Mouse (Mus musculus) embryonic facial prominence, embryonic 13.5 days (tissue): Measurements from ENCODE around the gene Shroom2. TPM values are rescaled to one million over a fixed set of nuclear protein-coding genes. Genes with fewer than 3 reads are reported as not detected.

Experiments
- ATAC-seq: fragments of 200-750 bp; cut with Nextera tagmentation; 2 replicates; pipeline ENCODE4 v1.8.0; 2017; ENCODE audit warnings: low read depth; ENCODE audit not compliant: insufficient number of reproducible peaks, insufficient read depth, low FRiP score, low TSS enrichment
- H3K27ac ChIP-seq: fragments of 300-500 bp; sonication (generic); 2 replicates; pipeline ENCODE4 v1.5.1; 2015; ENCODE audit warnings: moderate library complexity, mild to moderate bottlenecking, inconsistent platforms
- H3K27me3 ChIP-seq: fragments of 300-500 bp; sonication (generic); 2 replicates; pipeline ENCODE4 v1.6.1; 2015; ENCODE audit warnings: mild to moderate bottlenecking, inconsistent platforms
- H3K36me3 ChIP-seq: fragments of 300-500 bp; sonication (generic); 2 replicates; pipeline ENCODE4 v1.6.1; 2015; ENCODE audit warnings: mild to moderate bottlenecking, inconsistent platforms
- H3K4me1 ChIP-seq: fragments of 300-500 bp; sonication (generic); 2 replicates; pipeline ENCODE4 v1.6.1; 2015; ENCODE audit warnings: inconsistent platforms
- H3K4me2 ChIP-seq: fragments of 300-500 bp; sonication (generic); 2 replicates; pipeline ENCODE4 v1.6.1; 2015; ENCODE audit warnings: moderate library complexity, mild to moderate bottlenecking, inconsistent platforms
- H3K4me3 ChIP-seq: fragments of 300-500 bp; sonication (generic); 2 replicates; pipeline ENCODE4 v1.5.1; 2015; ENCODE audit warnings: mild to moderate bottlenecking, inconsistent platforms
- H3K9ac ChIP-seq: fragments of 300-500 bp; sonication (generic); 2 replicates; pipeline ENCODE4 v1.6.1; 2015; ENCODE audit warnings: mild to moderate bottlenecking, inconsistent platforms
- H3K9me3 ChIP-seq: fragments of 300-500 bp; sonication (generic); 2 replicates; pipeline ENCODE4 v1.6.1; 2016; ENCODE audit warnings: inconsistent platforms
- WGBS: fragments of 180-500 bp; shearing (Covaris S2); methylation state at CpG from one replicate; pipeline ENCODE4 v1.1.7; 2015; ENCODE audit warnings: mixed read lengths; 5-methylcytosine and 5-hydroxymethylcytosine counted together
- polyA plus RNA-seq: library from polyadenylated mRNA; unstranded; fragments of >200 nt; fragmentation: Nextera tagmentation; extraction: Ambion mirVana; gene quantifications from 2 replicates; pipeline ENCODE4 v1.2.1, GENCODE M21; 2015

The Shroom2 gene
- polyA plus RNA-seq, 1 experiment from 2014 or later: 4.7 TPM

- H3K4me1 ChIP-seq: peaks cover 7% of the 10 kb centered on the region; the same call in 1 of the 2 replicates
- no peak overlapping the region for H3K9ac ChIP-seq
- no peak for ATAC-seq
- no peaks in the 10 kb centered on the region for H3K36me3 ChIP-seq
- no peaks in the 10 kb centered on the region for H3K9me3 ChIP-seq
- H3K4me3 ChIP-seq: no peak overlapping the region
- H3K27ac ChIP-seq: no peak overlapping the region
- peaks cover 13% of the 10 kb centered on the region for H3K27me3 ChIP-seq
- no peak overlapping the region for H3K4me2 ChIP-seq
Measured at GRCm38 (mm10) chrX:152643201-152643600, 126.1 kb downstream of the Shroom2 start.

GRCm38 (mm10) chrX:152642627-152643026 is 126.6 kb downstream of the Shroom2 start:
- no peak for ATAC-seq
- WGBS: 64% methylated on average over 2 of the region's 2 CpGs
- H3K4me2 ChIP-seq: no peak overlapping the region

GRCm38 (mm10) chrX:152635397-152635796 is 133.9 kb downstream of the Shroom2 start:
- Histone ChIP-seq H3K4me3 (no peak overlapping the region), H3K27ac (no peak overlapping the region), H3K9me3 (no peaks in the 10 kb centered on the region), H3K36me3 (no peaks in the 10 kb centered on the region), H3K9ac (no peak overlapping the region), H3K4me2 (no peak overlapping the region), H3K4me1 (no peaks in the 10 kb centered on the region), H3K27me3 (peaks cover 7% of the 10 kb centered on the region)
- no peak for ATAC-seq
- 90% methylated on average over 12 of the region's 12 CpGs for WGBS

More at GRCm38 (mm10) chrX:152642627-152643026, 126.6 kb downstream of the Shroom2 start:
- H3K27ac ChIP-seq: no peak overlapping the region
- no peak overlapping the region for H3K4me3 ChIP-seq
- H3K36me3 ChIP-seq: no peaks in the 10 kb centered on the region
- no peak overlapping the region for H3K9ac ChIP-seq
- H3K4me1 ChIP-seq: peaks cover 7% of the 10 kb centered on the region; the same call in 1 of the 2 replicates
- H3K9me3 ChIP-seq: no peaks in the 10 kb centered on the region
- H3K27me3 ChIP-seq: peaks cover 13% of the 10 kb centered on the region

- no peaks in the 10 kb centered on the region for H3K4me1 ChIP-seq
- H3K4me2 ChIP-seq: no peak overlapping the region
- no peak for ATAC-seq
- H3K27me3 ChIP-seq: peaks cover 60% of the 10 kb centered on the region
- H3K36me3 ChIP-seq: no peaks in the 10 kb centered on the region
- H3K27ac ChIP-seq: no peak overlapping the region
- WGBS: 77% methylated on average over 2 of the region's 2 CpGs
- no peak overlapping the region for H3K9ac ChIP-seq
- no peaks in the 10 kb centered on the region for H3K9me3 ChIP-seq
- no peak overlapping the region for H3K4me3 ChIP-seq
Measured at GRCm38 (mm10) chrX:152621407-152621806, 147.9 kb downstream of the Shroom2 start.

- H3K4me2 ChIP-seq: no peak overlapping the region
- ATAC-seq: no peak
- peaks cover 59% of the 10 kb centered on the region for H3K27me3 ChIP-seq
- no peaks in the 10 kb centered on the region for H3K4me1 ChIP-seq
- H3K27ac ChIP-seq: no peak overlapping the region
- no peaks in the 10 kb centered on the region for H3K9me3 ChIP-seq
- H3K4me3 ChIP-seq: no peak overlapping the region
- no peak overlapping the region for H3K9ac ChIP-seq
- no peaks in the 10 kb centered on the region for H3K36me3 ChIP-seq
Measured at GRCm38 (mm10) chrX:152620917-152621316, 148.3 kb downstream of the Shroom2 start.

GRCm38 (mm10) chrX:152618464-152618863 is 150.8 kb downstream of the Shroom2 start:
- no peak overlapping the region for H3K4me2 ChIP-seq
- WGBS: 54% methylated on average over 1 of the region's 1 CpGs
- no peak overlapping the region for H3K4me3 ChIP-seq
- H3K9ac ChIP-seq: no peak overlapping the region
- ATAC-seq: no peak
- H3K9me3 ChIP-seq: no peaks in the 10 kb centered on the region
- no peaks in the 10 kb centered on the region for H3K4me1 ChIP-seq
- no peaks in the 10 kb centered on the region for H3K36me3 ChIP-seq
- H3K27me3 ChIP-seq: peaks cover 43% of the 10 kb centered on the region
- H3K27ac ChIP-seq: no peak overlapping the region

GRCm38 (mm10) chrX:152563034-152563433 is 206.2 kb downstream of the Shroom2 start, which contains the start of gene Cldn34a:
Cldn34a (plus strand) TSS chrX:152563334.
- ATAC-seq: no peak
- no peaks in the 10 kb centered on the region for H3K9me3 ChIP-seq
- no peak within 1 kb of the TSS for H3K27ac ChIP-seq
- H3K4me2 ChIP-seq: no peak within 1 kb of the TSS
- H3K9ac ChIP-seq: no peak within 1 kb of the TSS
- peaks cover 25% of the 10 kb centered on the region for H3K27me3 ChIP-seq
- WGBS: 76% methylated on average over 2 of the region's 2 CpGs
- no peak within 1 kb of the TSS for H3K4me3 ChIP-seq
- no peaks in the 10 kb centered on the region for H3K36me3 ChIP-seq
- H3K4me1 ChIP-seq: no peaks in the 10 kb centered on the region

Other genes with a start within 250 kb of the Shroom2 start
- not detected in 2 replicates for gene Cldn34a, start 206.1 kb downstream of the Shroom2 start, polyA plus RNA-seq
- gene Gpr143, start 12.5 kb upstream of the Shroom2 start, polyA plus RNA-seq: 0.44 and 0.48 TPM in 2 replicates
- gene Usp51, start 237.0 kb upstream of the Shroom2 start, polyA plus RNA-seq: 0.84 and 1.2 TPM in 2 replicates